Mouse (Mus musculus): ENCODE measurements around the gene Nupr1l. TPM values are rescaled to one million over a fixed set of nuclear protein-coding genes. Genes with fewer than 3 reads are reported as not detected.

Gene Nupr1l
- total RNA-seq, 2 experiments from 2014 or later: 1.1 to 1.5 TPM

DNA sequence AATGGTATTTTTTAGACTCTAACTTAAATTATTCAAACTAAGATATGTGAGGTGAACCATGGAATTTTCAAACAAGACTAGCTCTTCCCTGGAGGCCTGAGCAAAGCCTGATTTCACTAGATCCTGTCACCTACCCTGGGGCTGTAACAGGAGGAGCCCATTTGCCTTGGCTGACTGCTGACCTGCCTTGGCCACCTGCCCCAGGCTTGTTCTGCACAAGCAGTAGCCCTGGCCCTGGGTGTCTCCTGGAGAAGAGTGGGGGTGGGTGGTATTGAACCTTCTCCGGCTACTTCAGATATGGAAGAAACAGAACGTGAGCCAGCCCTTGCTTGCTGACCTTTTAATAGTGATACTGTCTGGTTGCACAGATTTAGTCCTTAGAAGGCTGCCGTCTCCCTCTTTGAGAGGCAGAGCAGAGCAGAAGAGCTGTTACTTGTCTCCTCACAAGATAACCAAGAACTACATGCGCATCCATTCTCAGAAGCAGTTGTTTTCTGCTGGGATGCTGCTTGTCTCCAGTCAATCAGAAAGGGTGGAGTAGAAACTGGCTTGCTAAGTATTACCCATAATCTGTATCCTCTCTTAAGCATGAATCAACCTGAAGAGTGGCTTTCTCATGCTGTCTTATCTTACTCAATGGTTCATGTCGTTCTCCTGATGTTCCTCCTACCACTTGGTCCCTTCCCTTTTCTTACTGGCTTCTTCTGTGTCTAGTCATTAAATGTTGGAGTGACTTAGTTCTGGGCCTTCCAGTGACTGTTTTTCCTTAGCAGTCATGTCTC, 46.3 kb downstream of the Nupr1l start:
- no peak for DNase-seq (ENCODE audit: low spot score)
- intact Hi-C loops (cut with DNase I): no loop called here

DNA sequence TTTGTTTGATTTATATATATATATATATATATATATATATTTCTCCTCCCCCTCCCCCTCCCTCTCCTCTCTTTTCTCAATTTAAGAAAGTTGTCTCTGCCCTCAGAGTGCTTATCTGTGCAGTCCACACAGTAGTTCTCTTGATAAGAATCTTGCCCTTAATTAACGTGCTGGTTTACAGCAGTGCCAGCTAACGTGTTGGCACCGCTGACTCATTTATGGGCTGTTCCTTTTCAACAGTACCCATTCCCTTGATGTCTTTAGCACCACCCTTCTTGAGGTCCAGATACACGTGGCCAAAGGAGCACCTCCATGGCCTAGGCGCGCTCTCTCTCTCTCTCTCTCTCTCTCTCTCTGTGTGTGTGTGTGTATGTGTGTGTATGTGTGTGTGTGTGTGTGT, 47.5 kb downstream of the Nupr1l start:
- DNase-seq (ENCODE audit: low spot score): no peak
- intact Hi-C loops (cut with DNase I): no loop called here

DNA sequence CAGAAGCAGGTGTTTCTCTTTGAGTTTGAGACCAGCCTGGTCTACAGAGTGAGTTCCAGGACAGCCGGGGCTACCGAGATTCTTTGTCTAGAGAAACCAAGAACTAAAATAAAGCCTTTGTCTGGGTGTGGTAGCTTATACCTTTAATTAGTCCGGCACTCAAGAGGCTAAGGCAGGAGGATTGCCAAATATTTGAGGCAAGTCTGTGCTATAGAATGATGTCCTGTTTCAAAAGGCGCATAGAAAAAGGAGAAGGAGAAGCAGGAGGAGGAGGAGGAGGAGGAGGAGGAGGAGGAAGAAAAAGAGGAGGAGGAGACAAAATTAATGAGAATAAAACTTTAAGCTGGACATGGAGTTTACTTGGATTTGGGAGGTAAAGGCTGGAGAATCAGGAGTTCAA, 54.9 kb downstream of the Nupr1l start:
- intact Hi-C loops (cut with DNase I): no loop called here
- no peak for DNase-seq (ENCODE audit: low spot score)

Other genes starting within 250 kb of the Nupr1l start
- gene Zfp11, start 238.4 kb upstream of the Nupr1l start, total RNA-seq (2021): 1 to 10 TPM; 3.4 to 3.8 TPM
- gene Sept14, start 200.0 kb upstream of the Nupr1l start, total RNA-seq (2021): not detected
- 10 to 100 TPM; 78.7 to 99.2 TPM for gene Mrps17, start 193.0 kb upstream of the Nupr1l start, total RNA-seq (2021)
- gene Nipsnap2, start 183.5 kb upstream of the Nupr1l start, total RNA-seq (2021): 100 to 1,000 TPM; 737 to 807 TPM
- gene Psph, start 121.1 kb upstream of the Nupr1l start, total RNA-seq (2021): 10 to 100 TPM; 10.6 to 13.2 TPM
- 10 to 100 TPM; 10.0 to 12.2 TPM for gene Sumf2, start 61.6 kb upstream of the Nupr1l start, total RNA-seq (2021)
- 1,000 to 10,000 TPM; 1,029 to 1,056 TPM for gene Chchd2, start 21.1 kb upstream of the Nupr1l start, total RNA-seq (2021)
- under 1 TPM; 0.21 to 0.31 TPM for gene Zbed5, start 12.8 kb upstream of the Nupr1l start, total RNA-seq (2021)
- 10 to 100 TPM; 16.1 to 18.4 TPM for gene Phkg1, start 10.0 kb upstream of the Nupr1l start, total RNA-seq (2021)
- 10 to 100 TPM; 14.1 to 16.4 TPM for gene Vkorc1l1, start 33.4 kb downstream of the Nupr1l start, total RNA-seq (2021)
- 10 to 100 TPM; 12.3 to 13.4 TPM for gene Gusb, start 94.5 kb downstream of the Nupr1l start, total RNA-seq (2021)
- 1 to 10 TPM; 4.8 to 6.3 TPM for gene Asl, start 120.7 kb downstream of the Nupr1l start, total RNA-seq (2021)
- gene Crcp, start 120.8 kb downstream of the Nupr1l start, total RNA-seq (2021): 10 to 100 TPM; 10.1 to 11.5 TPM
- gene Tpst1, start 164.8 kb downstream of the Nupr1l start, total RNA-seq (2021): 10 to 100 TPM; 10.7 to 13.7 TPM
- 1 to 10 TPM; 2.0 to 2.6 TPM for gene Kctd7, start 236.3 kb downstream of the Nupr1l start, total RNA-seq (2021)

All from heart, postnatal 25 days (tissue).